Mouse (Mus musculus) small intestine, adult 2 months (tissue): ENCODE data around the gene Foxp1.

ENCODE experiments used
- CTCF ChIP-seq: fragments of 200-500 bp; IDR thresholded peaks from 2 replicates; pipeline ENCODE4 v1.5.1; 2012; ENCODE audit warnings: low read depth, mild to moderate bottlenecking, control low read depth, inconsistent platforms, low read length, moderate library complexity, mixed read lengths; ENCODE audit not compliant: insufficient replicate concordance, insufficient read length; ENCODE audit errors: extremely low read depth
- POLR2A ChIP-seq: fragments of 200-500 bp; IDR thresholded peaks from 2 replicates; pipeline ENCODE4 v1.6.1; 2012; ENCODE audit warnings: low read depth, mild to moderate bottlenecking, control low read depth, inconsistent platforms, low read length, moderate library complexity

DNA sequence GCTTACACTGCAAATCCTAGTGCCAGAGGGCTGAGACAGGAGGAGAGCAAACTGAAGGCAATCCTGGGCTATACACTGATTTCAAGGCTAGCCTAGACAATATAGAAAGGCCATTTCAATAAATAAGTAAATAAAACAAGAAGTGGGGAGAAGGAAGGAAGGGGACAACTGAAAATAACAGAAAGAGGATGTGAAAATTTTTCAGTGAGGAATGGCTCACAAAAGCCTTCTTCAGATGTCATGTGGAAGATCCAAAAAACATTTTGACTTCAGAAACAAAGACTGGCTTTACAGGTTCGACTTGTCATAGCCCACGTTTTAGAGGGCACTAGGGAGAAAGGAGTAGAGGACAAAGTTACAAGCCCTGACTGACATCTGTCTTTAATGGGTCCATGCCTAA is 335.1 kb downstream of the Foxp1 start:
- TF ChIP-seq POLR2A (no peak), CTCF (no peak)
